Mouse (Mus musculus) forebrain, embryonic 12.5 days (tissue): Measurements from ENCODE around the gene Notch2. TPM values are rescaled to one million over a fixed set of nuclear protein-coding genes. Genes with fewer than 3 reads are reported as not detected.
"Not testable (repeated sequence)": the region's sequence is repeated elsewhere in the genome, so short reads cannot be mapped to it uniquely, and the experiment has no call there.

Experiments
- ATAC-seq: fragments of 200-750 bp; cut with Nextera tagmentation; 2 replicates; pipeline ENCODE4 v1.8.0; 2017; ENCODE audit warnings: moderate TSS enrichment; ENCODE audit not compliant: low FRiP score
- H3K27ac ChIP-seq: fragments of 300-500 bp; sonication (generic); 2 replicates; pipeline ENCODE4 v1.5.1; 2016; ENCODE audit warnings: mild to moderate bottlenecking
- H3K27me3 ChIP-seq: fragments of 300-500 bp; sonication (generic); 2 replicates; pipeline ENCODE4 v1.6.1; 2016; ENCODE audit warnings: mild to moderate bottlenecking
- H3K36me3 ChIP-seq: fragments of 300-500 bp; sonication (generic); replicated peaks from 2 replicates; pipeline ENCODE4 v1.6.1; 2016; ENCODE audit warnings: mild to moderate bottlenecking
- H3K4me1 ChIP-seq: fragments of 300-500 bp; sonication (generic); 2 replicates; pipeline ENCODE4 v1.6.1; 2016
- H3K4me2 ChIP-seq: fragments of 300-500 bp; sonication (generic); 2 replicates; pipeline ENCODE4 v1.6.1; 2016; ENCODE audit warnings: mild to moderate bottlenecking, moderate library complexity
- H3K4me3 ChIP-seq: fragments of 300-500 bp; sonication (generic); replicated peaks from 2 replicates; pipeline ENCODE4 v1.5.1; 2016; ENCODE audit warnings: mild to moderate bottlenecking
- H3K9ac ChIP-seq: fragments of 300-500 bp; sonication (generic); 2 replicates; pipeline ENCODE4 v1.6.1; 2016; ENCODE audit warnings: mild to moderate bottlenecking
- H3K9me3 ChIP-seq: fragments of 300-500 bp; sonication (generic); 2 replicates; pipeline ENCODE4 v1.6.1; 2016
- WGBS: fragments of 180-500 bp; shearing (Covaris S2); methylation state at CpG from one replicate; pipeline ENCODE4 v1.1.7; 2016; 5-methylcytosine and 5-hydroxymethylcytosine counted together
- polyA plus RNA-seq: library from polyadenylated mRNA; unstranded; fragments of >200 nt; fragmentation: Nextera tagmentation; extraction: Ambion mirVana; gene quantifications from 2 replicates; pipeline ENCODE4 v1.2.1, GENCODE M21; 2016

Notch2 gene
- polyA plus RNA-seq, 1 experiment from 2014 or later = 27.6 TPM

DNA sequence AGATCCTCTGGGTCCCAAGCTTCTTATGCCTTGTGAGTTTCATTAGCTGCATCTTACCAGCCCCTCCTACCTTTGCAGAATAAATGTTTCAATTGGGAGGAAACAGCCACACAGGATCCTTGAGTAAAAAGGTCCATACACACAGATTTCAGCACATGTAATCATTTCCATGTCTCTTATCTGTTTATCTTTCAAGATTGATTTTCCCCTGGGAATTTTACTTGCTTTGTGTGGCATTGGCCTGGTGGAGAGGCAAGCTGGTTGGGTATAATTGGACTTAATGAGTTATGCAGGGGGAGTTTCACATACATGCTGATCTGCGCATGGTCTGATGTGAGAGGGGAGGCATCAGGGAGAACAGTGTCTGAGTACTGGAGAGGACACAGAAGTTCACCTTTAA lies 36.3 kb downstream of the Notch2 start:
- no peak overlapping the region for H3K27ac ChIP-seq
- peaks cover 55% of the 10 kb centered on the region for H3K4me1 ChIP-seq
- no peak overlapping the region for H3K9ac ChIP-seq
- no peak overlapping the region for H3K4me3 ChIP-seq
- H3K27me3 ChIP-seq = 0 out of 2 replicates have a peak, but pooled peaks cover 4% of the 10 kb centered on the region
- 76% methylated on average over 1 of the region's 1 CpGs for WGBS
- H3K4me2 ChIP-seq = no peak overlapping the region
- no peak for ATAC-seq
- no peaks in the 10 kb centered on the region for H3K36me3 ChIP-seq
- H3K9me3 ChIP-seq = no peaks in the 10 kb centered on the region

DNA sequence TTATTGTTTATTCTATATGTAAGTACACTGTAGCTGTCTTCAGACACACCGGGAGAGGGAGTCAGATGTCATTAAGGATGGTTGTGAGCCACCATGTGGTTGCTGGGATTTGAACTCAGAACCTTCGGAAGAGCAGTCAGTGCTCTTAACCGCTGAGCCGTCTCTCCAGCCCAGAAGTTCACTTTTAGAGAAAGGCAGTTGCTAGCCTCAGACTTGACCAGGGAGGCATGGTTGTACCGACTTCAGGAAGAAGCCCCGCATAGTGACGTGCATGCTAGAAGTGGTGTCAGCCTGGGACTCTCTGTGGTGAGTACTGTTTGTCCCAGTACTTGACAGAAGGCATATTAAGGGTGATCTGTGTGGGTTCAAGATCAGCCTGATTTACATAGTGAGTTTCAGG lies 36.8 kb downstream of the Notch2 start:
- WGBS = 92% methylated on average over 7 of the region's 7 CpGs
- H3K4me2 ChIP-seq, H3K4me3 ChIP-seq, H3K9ac ChIP-seq, H3K27ac ChIP-seq, H3K9me3 ChIP-seq, H3K36me3 ChIP-seq, H3K27me3 ChIP-seq, ATAC-seq: not testable (repeated sequence)
- H3K4me1 ChIP-seq = peaks cover 58% of the 10 kb centered on the region

DNA sequence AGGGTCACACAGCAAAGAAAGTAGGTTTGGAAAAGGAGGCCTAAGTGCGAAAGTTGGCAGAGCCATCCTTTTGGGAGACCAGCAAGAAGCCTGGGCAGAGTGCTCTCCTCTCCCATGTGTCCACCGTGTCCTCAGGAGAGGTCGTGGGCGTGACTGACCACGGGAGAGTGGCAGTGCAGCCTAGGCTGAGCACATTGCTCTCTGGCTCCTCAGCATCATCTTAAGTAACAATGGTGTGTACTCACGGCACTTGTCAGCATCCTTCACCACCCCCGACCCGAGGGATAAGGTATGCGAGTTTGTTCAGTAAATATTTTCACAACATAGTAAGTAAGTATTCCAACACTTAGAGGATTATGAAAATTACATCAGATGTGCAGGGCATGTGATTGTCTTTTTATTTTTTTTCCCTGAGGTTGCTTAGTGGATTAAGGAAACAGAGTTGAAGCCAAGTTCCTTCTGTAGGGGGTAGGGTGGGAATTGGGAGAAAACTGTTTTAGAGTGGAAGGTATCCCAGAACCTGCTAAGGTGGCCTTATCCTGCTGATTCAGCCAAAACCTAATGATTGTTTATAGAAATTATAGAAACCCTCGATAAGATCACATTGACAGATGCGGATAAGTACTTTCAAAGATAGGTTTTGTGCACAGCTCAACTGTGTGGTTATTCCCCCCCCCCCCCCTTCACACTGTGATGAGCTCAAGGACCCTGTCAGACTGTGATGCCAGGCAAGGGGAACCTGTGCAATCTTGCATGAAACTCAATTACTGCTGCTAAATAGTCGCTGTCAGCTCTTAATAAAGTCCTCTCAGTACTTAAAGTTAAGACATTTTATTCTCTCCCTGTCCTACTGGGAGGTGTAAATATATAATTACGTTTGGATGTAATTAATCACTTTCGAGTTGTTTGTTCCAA lies 37.4 kb downstream of the Notch2 start:
- Histone ChIP-seq H3K9me3 (no peaks in the 10 kb centered on the region), H3K27me3 (0 out of 2 replicates have a peak, but pooled peaks cover 4% of the 10 kb centered on the region), H3K4me3 (no peak overlapping the region), H3K27ac (no peak overlapping the region), H3K4me1 (peaks cover 58% of the 10 kb centered on the region), H3K9ac (no peak overlapping the region), H3K4me2 (no peak overlapping the region), H3K36me3 (no peaks in the 10 kb centered on the region)
- ATAC-seq = peak; percentile 45; the same call in 1 of the 2 replicates
- WGBS = 49% methylated on average over 14 of the region's 14 CpGs

DNA sequence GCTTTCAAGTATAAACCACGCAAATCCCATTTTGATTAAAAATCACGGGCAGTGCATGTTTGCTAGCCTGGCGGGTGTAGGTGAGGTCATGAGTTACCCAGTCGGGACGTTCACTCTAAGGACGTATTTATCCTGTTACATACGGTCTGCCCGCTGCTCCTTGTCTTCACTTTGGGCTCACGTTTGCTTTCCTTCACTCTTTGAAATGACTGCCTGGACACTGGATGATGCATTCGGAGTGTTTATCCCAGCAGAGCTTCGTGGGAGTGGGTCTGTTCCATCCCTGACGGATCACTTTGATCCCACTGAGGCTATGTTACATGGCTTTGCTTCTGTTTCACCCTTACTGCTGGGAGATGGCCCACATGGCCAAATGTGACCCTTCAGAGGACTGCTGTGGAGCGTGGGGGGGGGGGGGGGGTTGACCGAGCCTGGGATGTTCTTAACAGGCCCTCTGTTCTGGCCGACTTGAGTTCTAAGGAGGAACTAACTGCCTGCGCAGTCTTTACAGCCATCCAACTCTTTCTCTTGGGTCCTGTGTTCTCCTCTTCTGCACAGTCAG lies 38.2 kb downstream of the Notch2 start:
- Histone ChIP-seq H3K27me3 (0 out of 2 replicates have a peak, but pooled peaks cover 4% of the 10 kb centered on the region), H3K9me3 (no peaks in the 10 kb centered on the region), H3K27ac (peak overlapping the region; percentile 42; the same call in 1 of the 2 replicates), H3K36me3 (no peaks in the 10 kb centered on the region), H3K9ac (no peak overlapping the region), H3K4me1 (peaks cover 54% of the 10 kb centered on the region), H3K4me2 (no peak overlapping the region), H3K4me3 (no peak overlapping the region)
- peak; percentile 48; the same call in 1 of the 2 replicates for ATAC-seq
- 37% methylated on average over 16 of the region's 16 CpGs for WGBS

DNA sequence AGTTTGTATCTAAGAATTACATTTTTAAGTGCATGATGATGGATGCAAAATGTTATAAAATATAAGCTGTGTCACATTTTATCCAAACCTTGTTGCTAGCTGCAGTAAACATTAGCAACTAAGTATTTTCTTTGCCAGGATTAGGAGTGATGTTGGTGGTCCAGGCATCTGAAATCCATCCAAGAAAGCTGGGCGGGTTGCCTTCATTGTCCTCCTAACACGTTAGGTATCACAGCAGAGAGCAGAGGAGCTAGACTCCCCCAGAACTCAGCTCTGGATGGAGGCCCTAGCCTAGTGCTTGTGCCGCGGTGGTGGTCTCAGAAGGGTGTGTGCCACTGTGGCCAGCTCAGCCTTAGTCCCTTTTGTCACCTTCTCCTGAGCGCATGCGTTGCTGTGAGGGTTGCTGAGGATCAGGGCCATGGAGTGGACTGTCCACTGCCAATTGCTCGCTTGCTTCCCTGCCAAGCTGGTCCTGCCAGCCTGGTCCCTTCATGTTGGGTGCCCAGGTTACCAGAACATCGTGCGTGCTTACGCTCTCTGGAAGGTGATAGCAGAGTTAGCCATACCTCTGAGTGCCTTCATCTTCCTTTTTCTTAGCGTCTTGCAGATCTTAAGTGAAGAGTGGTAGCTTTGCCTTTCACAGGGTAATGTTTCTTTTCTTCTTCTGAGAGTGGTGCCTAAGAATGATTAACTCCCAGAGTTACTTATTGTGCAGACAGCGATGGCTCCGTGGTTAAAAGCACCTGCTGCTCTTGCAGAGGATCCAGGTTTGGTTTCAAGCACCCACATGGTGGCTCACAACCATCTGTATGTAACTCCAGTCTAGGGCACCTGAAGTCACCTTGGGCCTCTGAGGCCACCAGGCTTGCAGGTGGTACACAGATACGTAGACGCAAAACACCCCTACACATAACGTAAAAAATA lies 39.4 kb downstream of the Notch2 start:
- Histone ChIP-seq H3K27ac (no peak overlapping the region), H3K27me3 (0 out of 2 replicates have a peak, but pooled peaks cover 4% of the 10 kb centered on the region), H3K4me3 (no peak overlapping the region), H3K4me1 (peaks cover 48% of the 10 kb centered on the region), H3K4me2 (no peak overlapping the region), H3K9ac (no peak overlapping the region), H3K36me3 (no peaks in the 10 kb centered on the region; the same call in 1 of the 2 replicates), H3K9me3 (no peaks in the 10 kb centered on the region)
- WGBS = 87% methylated on average over 16 of the region's 16 CpGs
- ATAC-seq = no peak

DNA sequence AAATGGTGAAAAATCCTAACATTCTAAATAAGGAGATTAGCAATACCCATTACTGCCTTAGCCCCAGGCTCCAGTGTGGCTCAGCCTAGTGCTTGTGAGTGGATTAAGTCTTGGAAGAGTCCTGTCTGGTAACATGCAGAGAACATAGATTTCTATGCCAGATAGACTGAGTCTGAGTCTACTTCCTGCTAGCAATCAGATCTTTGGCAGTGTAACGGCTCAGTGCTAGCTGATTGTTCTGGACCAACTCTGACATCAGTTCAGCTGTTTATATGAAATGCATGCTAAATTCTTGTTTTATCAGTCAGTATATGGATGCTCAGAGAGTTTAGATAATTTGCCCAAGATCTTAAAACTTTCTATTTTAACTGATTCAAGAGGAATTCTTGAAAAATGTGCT lies 40.5 kb downstream of the Notch2 start:
- no peak for ATAC-seq
- Histone ChIP-seq H3K4me2 (no peak overlapping the region), H3K4me1 (peaks cover 48% of the 10 kb centered on the region), H3K27me3 (0 out of 2 replicates have a peak, but pooled peaks cover 4% of the 10 kb centered on the region), H3K27ac (no peak overlapping the region), H3K36me3 (no peaks in the 10 kb centered on the region; the same call in 1 of the 2 replicates), H3K9ac (no peak overlapping the region), H3K4me3 (no peak overlapping the region), H3K9me3 (no peaks in the 10 kb centered on the region)
- WGBS = 82% methylated on average over 1 of the region's 1 CpGs

DNA sequence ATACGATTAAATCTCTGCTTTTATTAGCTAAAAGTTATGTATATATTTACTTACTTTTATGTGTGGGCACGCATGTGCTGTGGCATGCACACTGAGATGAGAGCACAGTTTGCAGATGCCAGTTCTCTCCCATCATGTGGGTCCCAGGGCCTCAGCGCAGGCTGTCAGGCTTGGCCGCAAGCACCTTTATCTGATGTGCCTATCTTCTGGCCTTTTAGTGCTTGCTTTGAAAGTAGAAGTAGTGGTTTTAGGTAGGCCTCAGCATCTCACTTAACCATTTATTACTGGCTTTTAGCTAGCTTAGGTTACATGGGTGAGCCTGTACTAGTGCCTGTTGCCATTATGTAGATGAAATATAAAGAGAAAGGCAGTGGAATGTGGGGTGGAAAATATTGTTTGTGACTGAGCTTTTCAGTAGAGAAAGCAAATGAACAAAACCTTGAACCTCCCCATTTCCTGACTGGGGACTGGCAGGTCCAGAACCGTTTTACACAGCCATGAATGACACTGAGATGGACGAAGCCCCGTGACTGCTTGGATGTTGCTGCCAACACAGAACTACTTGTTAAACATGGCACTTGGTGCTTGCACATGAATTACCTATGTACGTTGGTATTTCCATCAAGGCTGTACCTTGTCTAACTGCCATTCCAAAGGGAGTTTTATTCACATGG lies 41.1 kb downstream of the Notch2 start:
- 0 out of 2 replicates have a peak, but pooled peaks cover 4% of the 10 kb centered on the region for H3K27me3 ChIP-seq
- H3K4me2 ChIP-seq = no peak overlapping the region
- H3K4me1 ChIP-seq = peaks cover 44% of the 10 kb centered on the region
- 91% methylated on average over 8 of the region's 8 CpGs for WGBS
- no peaks in the 10 kb centered on the region for H3K9me3 ChIP-seq
- H3K36me3 ChIP-seq = no peaks in the 10 kb centered on the region; the same call in 1 of the 2 replicates
- no peak overlapping the region for H3K27ac ChIP-seq
- no peak for ATAC-seq
- no peak overlapping the region for H3K4me3 ChIP-seq
- H3K9ac ChIP-seq = no peak overlapping the region

DNA sequence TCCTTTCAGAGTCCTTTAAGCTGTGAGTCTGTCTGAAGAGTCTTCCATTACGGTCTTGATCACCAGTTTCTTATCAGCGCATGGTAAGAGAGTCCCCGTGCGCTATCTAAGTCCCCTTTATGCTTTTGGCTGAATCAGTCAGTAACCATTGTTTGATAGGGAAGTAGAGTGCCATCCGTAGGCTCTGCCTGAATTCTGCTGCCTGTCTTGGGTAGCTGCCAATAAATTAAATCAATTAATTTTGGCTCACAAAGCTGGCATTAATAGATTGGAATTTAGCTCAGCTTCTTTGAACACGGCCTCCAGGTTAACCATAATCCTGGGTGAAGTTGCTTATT lies 41.6 kb downstream of the Notch2 start:
- peaks cover 43% of the 10 kb centered on the region for H3K4me1 ChIP-seq
- H3K9me3 ChIP-seq = no peaks in the 10 kb centered on the region
- 0 out of 2 replicates have a peak, but pooled peaks cover 4% of the 10 kb centered on the region for H3K27me3 ChIP-seq
- H3K4me3 ChIP-seq = no peak overlapping the region
- no peak overlapping the region for H3K9ac ChIP-seq
- no peaks in the 10 kb centered on the region; the same call in 1 of the 2 replicates for H3K36me3 ChIP-seq
- WGBS = 58% methylated on average over 6 of the region's 6 CpGs
- H3K27ac ChIP-seq = no peak overlapping the region
- H3K4me2 ChIP-seq = no peak overlapping the region
- no peak for ATAC-seq

DNA sequence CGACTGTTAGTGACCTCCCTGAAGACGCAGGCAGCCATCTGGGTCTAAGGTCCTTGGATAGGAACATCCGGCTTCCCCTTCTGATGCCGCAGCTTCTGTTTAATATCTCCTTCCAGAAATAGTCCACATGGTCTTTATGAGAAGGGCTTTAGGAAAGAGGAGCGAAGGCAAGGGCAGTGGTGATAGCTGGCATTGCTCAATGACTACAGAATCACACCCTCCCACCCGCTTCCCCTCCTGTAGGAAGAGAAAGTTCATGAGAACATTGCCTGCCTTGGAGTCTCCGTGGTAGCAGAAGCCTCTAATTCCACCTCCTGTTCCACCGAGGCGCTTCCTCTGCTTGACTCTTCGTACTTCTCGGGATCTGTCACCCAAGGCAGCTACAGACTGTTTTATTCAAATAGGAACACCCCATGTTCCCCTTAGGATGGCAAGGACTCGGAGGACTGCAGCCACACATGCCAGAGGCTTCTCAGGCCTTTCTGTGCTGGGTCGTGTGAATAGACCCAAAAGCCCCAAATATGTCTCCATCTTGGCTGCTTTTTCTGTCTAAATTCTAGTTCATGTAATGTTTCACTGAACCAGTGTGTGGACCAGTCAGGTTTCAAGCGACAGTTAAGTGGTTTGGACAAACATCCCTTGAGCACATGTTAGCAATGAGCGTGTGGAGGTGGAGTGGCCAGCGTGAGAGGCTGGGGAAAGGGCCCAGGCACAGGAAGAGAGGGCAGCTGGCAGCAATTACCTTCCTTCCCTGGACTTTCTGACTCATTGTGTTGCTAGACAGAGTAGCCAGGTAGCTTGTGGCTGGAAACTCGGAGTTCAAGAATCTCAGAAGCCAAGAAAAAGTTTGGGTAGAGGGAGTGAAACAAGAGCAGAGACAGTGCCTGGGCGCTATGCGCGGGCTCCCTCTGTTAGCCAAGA lies 42.7 kb downstream of the Notch2 start:
- Histone ChIP-seq H3K9me3 (no peaks in the 10 kb centered on the region), H3K4me1 (peaks cover 42% of the 10 kb centered on the region), H3K36me3 (no peaks in the 10 kb centered on the region; the same call in 1 of the 2 replicates), H3K9ac (no peak overlapping the region), H3K27me3 (0 out of 2 replicates have a peak, but pooled peaks cover 4% of the 10 kb centered on the region), H3K27ac (peak overlapping the region; percentile 31; the same call in 1 of the 2 replicates), H3K4me3 (no peak overlapping the region), H3K4me2 (no peak overlapping the region)
- 89% methylated on average over 20 of the region's 20 CpGs for WGBS
- ATAC-seq = no peak

DNA sequence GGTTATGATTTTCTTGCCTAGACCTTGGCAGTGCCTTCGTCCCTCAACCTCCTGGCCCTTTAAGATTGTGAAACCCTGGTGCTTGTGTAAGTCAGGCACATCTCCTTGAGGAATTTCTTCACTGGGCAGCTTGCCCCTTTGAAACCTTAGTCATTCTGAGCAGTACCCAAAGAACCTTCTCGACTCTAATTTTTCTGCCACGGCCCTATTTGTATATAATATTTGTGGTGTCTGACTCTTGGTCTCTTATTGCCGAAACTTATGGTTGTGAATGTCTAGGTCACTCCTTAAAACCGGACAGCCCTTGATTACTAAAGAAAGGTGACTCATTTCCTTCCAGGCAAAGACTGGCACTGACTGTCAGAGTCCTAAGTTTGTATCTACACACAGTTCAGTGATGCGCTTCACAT lies 43.6 kb downstream of the Notch2 start:
- Histone ChIP-seq H3K36me3 (no peaks in the 10 kb centered on the region; the same call in 1 of the 2 replicates), H3K27ac (no peak overlapping the region), H3K4me2 (no peak overlapping the region), H3K27me3 (0 out of 2 replicates have a peak, but pooled peaks cover 3% of the 10 kb centered on the region), H3K4me1 (peaks cover 42% of the 10 kb centered on the region), H3K4me3 (no peak overlapping the region), H3K9ac (no peak overlapping the region), H3K9me3 (no peaks in the 10 kb centered on the region)
- ATAC-seq = no peak
- WGBS = 89% methylated on average over 6 of the region's 6 CpGs
